Mouse (Mus musculus): ENCODE measurements at regions not wholly inside any gene's neighbourhood (a gene's known extent, or its start where the extent isn't known, plus 50 kb on each side); places are given as distances from the start of the nearest gene placed in this dataset.

DNA sequence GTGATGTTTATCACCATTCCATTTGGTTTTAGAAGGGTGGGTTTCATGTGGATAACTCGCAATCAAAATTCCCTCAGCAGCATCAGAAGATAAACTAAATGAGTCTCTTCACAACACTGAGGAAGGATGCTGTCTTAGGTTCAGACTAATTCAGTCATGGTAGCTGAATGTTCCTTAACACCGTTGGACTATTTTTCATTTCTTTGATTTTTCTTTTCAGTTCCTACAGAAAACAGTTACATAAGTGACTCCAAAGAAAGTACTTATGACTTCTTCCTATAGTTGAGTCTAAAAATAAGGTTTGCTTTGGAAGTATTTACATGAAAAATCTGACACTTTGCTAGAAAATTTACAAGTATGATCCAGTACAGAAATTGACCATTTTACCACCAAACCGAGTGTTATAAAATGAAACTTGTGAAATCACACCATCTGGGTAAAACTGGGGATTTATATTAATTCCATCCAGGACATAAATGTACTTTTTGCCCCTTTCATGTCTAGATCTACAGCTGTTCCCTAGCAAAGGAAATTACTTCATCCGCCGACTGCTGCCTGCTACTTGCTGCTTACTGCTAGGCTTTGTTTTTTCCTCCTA, 430.3 kb downstream of the Lipi start:
- Histone ChIP-seq H3K27ac (no peak overlapping the region), H3K9ac (no peak overlapping the region), H3K4me3 (replicated peaks) (no peak overlapping the region), H3K27me3 (replicated peaks) (no peaks in the 10 kb centered on the region), H3K4me1 (no peaks in the 10 kb centered on the region), H3K9me3 (no peaks in the 10 kb centered on the region), H3K4me2 (no peak overlapping the region), H3K36me3 (no peaks in the 10 kb centered on the region)
- WGBS: 71% methylated on average over 5 of the region's 5 CpGs
- ATAC-seq (ENCODE audit: insufficient read depth, low FRiP score, low read depth): no peak

Measured in stomach, embryonic 15.5 days (tissue).